Mouse (Mus musculus): ENCODE measurements around the gene Necap2.

DNA sequence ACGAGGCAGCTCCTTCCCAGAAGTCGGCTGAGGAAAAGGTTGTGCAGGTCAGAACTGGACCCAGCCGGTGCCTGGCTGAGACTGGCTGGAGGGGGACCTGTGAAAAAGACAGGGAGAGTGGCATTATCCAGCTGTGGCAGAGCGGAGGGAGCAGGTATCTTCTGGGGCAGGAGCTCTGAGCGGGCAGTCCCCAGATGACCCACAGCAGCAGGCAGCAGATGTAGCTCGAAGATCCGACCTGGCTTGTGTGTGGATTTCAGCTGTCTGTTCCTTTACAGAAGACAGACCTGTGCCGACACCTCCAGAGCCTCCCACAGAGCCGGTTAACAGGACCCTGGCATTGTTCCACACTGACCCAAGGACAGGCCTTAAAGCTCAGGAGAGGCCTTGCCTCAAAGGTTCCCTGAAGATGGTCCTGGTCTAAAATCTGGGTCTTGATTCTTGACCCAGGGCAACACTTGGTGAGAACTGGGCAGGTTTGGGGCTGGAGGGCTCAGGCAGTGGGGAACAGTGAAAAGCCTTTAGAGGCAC, 10.6 kb downstream of the Necap2 start:
- TF ChIP-seq CTCF (IDR thresholded peaks at IDR 0.05; ENCODE audit: control insufficient read depth, insufficient read depth, insufficient replicate concordance, low read depth, low read length) (no peak), POLR2A (IDR thresholded peaks at IDR 0.05; ENCODE audit: control insufficient read depth, low read depth, low read length) (no peak)
